Mouse (Mus musculus) heart, embryonic 13.5 days (tissue): ENCODE results near the gene Tekt4. TPM values are rescaled to one million over a fixed set of nuclear protein-coding genes. Genes with fewer than 3 reads are reported as not detected.

ENCODE experiments used
- ATAC-seq: fragments of 200-750 bp; cut with Nextera tagmentation; 2 replicates; pipeline ENCODE4 v1.8.0; 2017; ENCODE audit warnings: moderate TSS enrichment; ENCODE audit not compliant: insufficient number of reproducible peaks, low FRiP score, low TSS enrichment; ENCODE audit errors: extremely low read depth
- H3K27ac ChIP-seq: fragments of 300-500 bp; sonication (generic); replicated peaks from 2 replicates; pipeline ENCODE4 v1.5.1; 2015; ENCODE audit warnings: moderate library complexity, mild to moderate bottlenecking, inconsistent platforms
- H3K27me3 ChIP-seq: fragments of 300-500 bp; sonication (generic); replicated peaks from 2 replicates; pipeline ENCODE4 v1.6.1; 2015; ENCODE audit warnings: mild to moderate bottlenecking, inconsistent platforms
- H3K36me3 ChIP-seq: fragments of 300-500 bp; sonication (generic); 2 replicates; pipeline ENCODE4 v1.6.1; 2015; ENCODE audit warnings: mild to moderate bottlenecking, inconsistent platforms
- H3K4me1 ChIP-seq: fragments of 300-500 bp; sonication (generic); 2 replicates; pipeline ENCODE4 v1.6.1; 2015; ENCODE audit warnings: inconsistent platforms
- H3K4me2 ChIP-seq: fragments of 300-500 bp; sonication (generic); 2 replicates; pipeline ENCODE4 v1.6.1; 2015; ENCODE audit warnings: inconsistent platforms, mild to moderate bottlenecking, moderate library complexity
- H3K4me3 ChIP-seq: fragments of 300-500 bp; sonication (generic); 2 replicates; pipeline ENCODE4 v1.5.1; 2015; ENCODE audit warnings: moderate library complexity, mild to moderate bottlenecking, inconsistent platforms
- H3K9ac ChIP-seq: fragments of 300-500 bp; sonication (generic); 2 replicates; pipeline ENCODE4 v1.6.1; 2015; ENCODE audit warnings: inconsistent platforms, mild to moderate bottlenecking, moderate library complexity
- H3K9me3 ChIP-seq: fragments of 300-500 bp; sonication (generic); 2 replicates; pipeline ENCODE4 v1.6.1; 2016; ENCODE audit warnings: inconsistent platforms
- WGBS: fragments of 180-500 bp; shearing (Covaris S2); methylation state at CpG from one replicate; pipeline ENCODE4 v1.1.7; 2015; ENCODE audit warnings: mixed read lengths; 5-methylcytosine and 5-hydroxymethylcytosine counted together
- polyA plus RNA-seq: library from polyadenylated mRNA; unstranded; fragments of >200 nt; fragmentation: Nextera tagmentation; extraction: Ambion mirVana; gene quantifications from 2 replicates; pipeline ENCODE4 v1.2.1, GENCODE M21; 2015

Tekt4 gene
- 0.23 and 0.47 TPM in 2 replicates for polyA plus RNA-seq

- Histone ChIP-seq H3K4me3 (no peak within 1 kb of the TSS), H3K4me1 (peaks cover 18% of the 10 kb centered on the region), H3K36me3 (no peaks in the 10 kb centered on the region), H3K9ac (peak within 1 kb of the TSS; percentile 30; the same call in 1 of the 2 replicates), H3K27me3 (no peaks in the 10 kb centered on the region), H3K4me2 (no peak within 1 kb of the TSS), H3K9me3 (no peaks in the 10 kb centered on the region), H3K27ac (no peak within 1 kb of the TSS)
- ATAC-seq, result no peak
- WGBS, result 38% methylated on average over 2 of the region's 2 CpGs
Measured at GRCm38 (mm10) chr17:25454272-25454671, at the start of gene Tekt4. Gene Tekt4, plus strand, starts transcription at chr17:25454615.

GRCm38 (mm10) chr17:25405224-25405895, 49.1 kb upstream of the Tekt4 start:
- H3K36me3 ChIP-seq, result 0 out of 2 replicates have a peak, but pooled peaks cover 5% of the 10 kb centered on the region
- ATAC-seq, result no peak

GRCm38 (mm10) chr17:25406011-25406441, 48.4 kb upstream of the Tekt4 start:
- Histone ChIP-seq H3K36me3 (0 out of 2 replicates have a peak, but pooled peaks cover 5% of the 10 kb centered on the region), H3K9ac (peak overlapping the region; percentile 61), H3K4me2 (peak overlapping the region; percentile 27), H3K4me3 (no peak overlapping the region), H3K27me3 (no peaks in the 10 kb centered on the region), H3K27ac (peak overlapping the region; percentile 81), H3K9me3 (no peaks in the 10 kb centered on the region), H3K4me1 (peaks cover 75% of the 10 kb centered on the region)
- 25% methylated on average over 6 of the region's 6 CpGs for WGBS
- ATAC-seq, result no peak

More at GRCm38 (mm10) chr17:25405224-25405895, 49.1 kb upstream of the Tekt4 start:
- no peak overlapping the region for H3K4me3 ChIP-seq
- peaks cover 69% of the 10 kb centered on the region for H3K4me1 ChIP-seq
- no peaks in the 10 kb centered on the region for H3K27me3 ChIP-seq
- WGBS, result 5% methylated on average over 10 of the region's 10 CpGs
- no peaks in the 10 kb centered on the region for H3K9me3 ChIP-seq
- peak overlapping the region; percentile 81 for H3K27ac ChIP-seq
- H3K9ac ChIP-seq, result peak overlapping the region; percentile 61
- peak overlapping the region; percentile 27 for H3K4me2 ChIP-seq

- Histone ChIP-seq H3K9ac (peak overlapping the region; percentile 61; the same call in 1 of the 2 replicates), H3K36me3 (0 out of 2 replicates have a peak, but pooled peaks cover 5% of the 10 kb centered on the region), H3K4me3 (no peak overlapping the region), H3K27me3 (no peaks in the 10 kb centered on the region), H3K9me3 (no peaks in the 10 kb centered on the region), H3K27ac (peak overlapping the region; percentile 81), H3K4me2 (no peak overlapping the region), H3K4me1 (peaks cover 78% of the 10 kb centered on the region)
- ATAC-seq, result no peak
- WGBS, result 68% methylated on average over 4 of the region's 4 CpGs
Measured at GRCm38 (mm10) chr17:25407352-25407751, 47.1 kb upstream of the Tekt4 start.

- WGBS, result 56% methylated on average over 7 of the region's 7 CpGs
- H3K4me2 ChIP-seq, result no peak overlapping the region
Measured at GRCm38 (mm10) chr17:25408302-25408999, 46.0 kb upstream of the Tekt4 start.

GRCm38 (mm10) chr17:25409621-25410020, 44.8 kb upstream of the Tekt4 start:
- Histone ChIP-seq H3K9ac (peak overlapping the region; percentile 70), H3K4me2 (peak overlapping the region; percentile 30; the same call in 1 of the 2 replicates), H3K36me3 (no peaks in the 10 kb centered on the region), H3K4me3 (no peak overlapping the region), H3K27me3 (no peaks in the 10 kb centered on the region), H3K4me1 (peaks cover 82% of the 10 kb centered on the region), H3K27ac (peak overlapping the region; percentile 90), H3K9me3 (no peaks in the 10 kb centered on the region)
- no peak for ATAC-seq
- 72% methylated on average over 7 of the region's 7 CpGs for WGBS

More at GRCm38 (mm10) chr17:25408302-25408999, 46.0 kb upstream of the Tekt4 start:
- Histone ChIP-seq H3K4me1 (peaks cover 78% of the 10 kb centered on the region), H3K27me3 (no peaks in the 10 kb centered on the region), H3K27ac (peak overlapping the region; percentile 90), H3K9ac (0 out of 2 replicates have a peak overlapping the region, but pooled peaks have one; percentile 1), H3K4me3 (no peak overlapping the region), H3K9me3 (no peaks in the 10 kb centered on the region), H3K36me3 (0 out of 2 replicates have a peak, but pooled peaks cover 5% of the 10 kb centered on the region)
- ATAC-seq, result no peak

- Histone ChIP-seq H3K9ac (peak overlapping the region; percentile 70), H3K27me3 (no peaks in the 10 kb centered on the region), H3K4me1 (peaks cover 82% of the 10 kb centered on the region), H3K4me3 (no peak overlapping the region), H3K9me3 (no peaks in the 10 kb centered on the region), H3K27ac (peak overlapping the region; percentile 90), H3K36me3 (no peaks in the 10 kb centered on the region), H3K4me2 (peak overlapping the region; percentile 30)
- no peak for ATAC-seq
- WGBS, result 20% methylated on average over 6 of the region's 6 CpGs
Measured at GRCm38 (mm10) chr17:25410180-25410579, 44.2 kb upstream of the Tekt4 start.

- Histone ChIP-seq H3K4me1 (peaks cover 82% of the 10 kb centered on the region), H3K27me3 (no peaks in the 10 kb centered on the region), H3K36me3 (no peaks in the 10 kb centered on the region), H3K9ac (peak overlapping the region; percentile 70), H3K9me3 (no peaks in the 10 kb centered on the region), H3K27ac (peak overlapping the region; percentile 90), H3K4me2 (0 out of 2 replicates have a peak overlapping the region, but pooled peaks have one; percentile 30), H3K4me3 (no peak overlapping the region)
- no peak for ATAC-seq
- WGBS, result 32% methylated on average over 7 of the region's 7 CpGs
Measured at GRCm38 (mm10) chr17:25410786-25411185, 43.6 kb upstream of the Tekt4 start.

- no peak for ATAC-seq
- peaks cover 82% of the 10 kb centered on the region for H3K4me1 ChIP-seq
- no peaks in the 10 kb centered on the region for H3K27me3 ChIP-seq
- H3K36me3 ChIP-seq, result no peaks in the 10 kb centered on the region
- peak overlapping the region; percentile 70 for H3K9ac ChIP-seq
- WGBS, result 31% methylated on average over 4 of the region's 4 CpGs
- no peaks in the 10 kb centered on the region for H3K9me3 ChIP-seq
- peak overlapping the region; percentile 90 for H3K27ac ChIP-seq
- H3K4me3 ChIP-seq, result no peak overlapping the region
- H3K4me2 ChIP-seq, result no peak overlapping the region
Measured at GRCm38 (mm10) chr17:25411251-25411650, 43.2 kb upstream of the Tekt4 start.

GRCm38 (mm10) chr17:25414209-25414608, 40.2 kb upstream of the Tekt4 start:
- H3K27me3 ChIP-seq, result no peaks in the 10 kb centered on the region
- H3K36me3 ChIP-seq, result no peaks in the 10 kb centered on the region
- H3K4me3 ChIP-seq, result no peak overlapping the region
- no peak for ATAC-seq
- peaks cover 79% of the 10 kb centered on the region for H3K4me1 ChIP-seq
- no peak overlapping the region for H3K4me2 ChIP-seq
- H3K9me3 ChIP-seq, result no peaks in the 10 kb centered on the region
- 0 out of 2 replicates have a peak overlapping the region, but pooled peaks have one; percentile 83 for H3K27ac ChIP-seq
- 33% methylated on average over 4 of the region's 4 CpGs for WGBS
- H3K9ac ChIP-seq, result no peak overlapping the region

- Histone ChIP-seq H3K4me3 (no peak overlapping the region), H3K4me1 (peaks cover 79% of the 10 kb centered on the region), H3K4me2 (no peak overlapping the region), H3K27me3 (no peaks in the 10 kb centered on the region), H3K9ac (peak overlapping the region; percentile 66), H3K36me3 (no peaks in the 10 kb centered on the region), H3K9me3 (no peaks in the 10 kb centered on the region), H3K27ac (peak overlapping the region; percentile 83)
- ATAC-seq, result no peak
- WGBS, result 37% methylated on average over 3 of the region's 3 CpGs
Measured at GRCm38 (mm10) chr17:25414917-25415316, 39.5 kb upstream of the Tekt4 start.
